Mouse (Mus musculus) liver, postnatal 0 days (tissue): ENCODE data around the gene Phf24. TPM values are rescaled to one million over a fixed set of nuclear protein-coding genes. Genes with fewer than 3 reads are reported as not detected.

Experiments
- ATAC-seq: fragments of 200-750 bp; cut with Nextera tagmentation; 2 replicates; pipeline ENCODE4 v1.8.0; 2017; ENCODE audit warnings: mild to moderate bottlenecking, moderate library complexity
- DNase-seq: peaks from one replicate; pipeline ENCODE4 v3.0.0-alpha.2; 2016
- H3K27ac ChIP-seq: fragments of 300-500 bp; sonication (generic); 2 replicates; pipeline ENCODE4 v1.5.1; 2014; ENCODE audit warnings: antibody characterized with exemption, moderate library complexity, mild to moderate bottlenecking, low read depth
- H3K27me3 ChIP-seq: fragments of 300-500 bp; sonication (generic); 2 replicates; pipeline ENCODE4 v1.6.1; 2014; ENCODE audit warnings: low read length, control low read depth, mixed read lengths; ENCODE audit not compliant: insufficient read depth
- H3K36me3 ChIP-seq: fragments of 300-500 bp; sonication (generic); replicated peaks from 2 replicates; pipeline ENCODE4 v1.6.1; 2014; ENCODE audit warnings: mild to moderate bottlenecking, control low read depth, low read length, moderate library complexity, mixed read lengths; ENCODE audit not compliant: insufficient read depth
- H3K4me1 ChIP-seq: fragments of 300-500 bp; sonication (generic); 2 replicates; pipeline ENCODE4 v1.6.1; 2014; ENCODE audit warnings: antibody characterized with exemption, mild to moderate bottlenecking, control low read depth; ENCODE audit not compliant: insufficient read depth
- H3K4me2 ChIP-seq: fragments of 300-500 bp; sonication (generic); 2 replicates; pipeline ENCODE4 v1.6.1; 2014; ENCODE audit warnings: low read depth, mild to moderate bottlenecking, low read length, moderate library complexity, mixed read lengths
- H3K4me3 ChIP-seq: fragments of 300-500 bp; sonication (generic); 2 replicates; pipeline ENCODE4 v1.5.1; 2014; ENCODE audit warnings: low read depth, low read length
- H3K9ac ChIP-seq: fragments of 300-500 bp; sonication (generic); replicated peaks from 2 replicates; pipeline ENCODE4 v1.6.1; 2014; ENCODE audit warnings: mild to moderate bottlenecking, moderate library complexity
- H3K9me3 ChIP-seq: fragments of 300-500 bp; sonication (generic); 2 replicates; pipeline ENCODE4 v1.6.1; 2016; ENCODE audit warnings: mild to moderate bottlenecking, control low read depth, low read length, mixed read lengths
- CTCF ChIP-seq: sonication (generic); IDR thresholded peaks from 2 replicates; pipeline ENCODE4 v1.5.1; 2016; ENCODE audit warnings: antibody characterized with exemption, low read depth
- EP300 ChIP-seq: IDR thresholded peaks from 2 replicates; pipeline ENCODE4 v1.6.1; 2016; ENCODE audit warnings: antibody characterized with exemption, low read depth, mild to moderate bottlenecking
- WGBS: fragments of 180-500 bp; shearing (Covaris S2); extraction: QIAGEN DNeasy Blood & Tissue Kit; methylation state at CpG from one replicate; pipeline ENCODE4 v1.1.7; 2014; ENCODE audit not compliant: insufficient replicate concordance; 5-methylcytosine and 5-hydroxymethylcytosine counted together
- polyA plus RNA-seq: library from polyadenylated mRNA; unstranded; fragments of >200 nt; fragmentation: Nextera tagmentation; extraction: Ambion mirVana; gene quantifications from 2 replicates; pipeline ENCODE4 v1.2.1, GENCODE M21; 2015

The Phf24 gene
- polyA plus RNA-seq, 1 experiment from 2014 or later, result 0.12 TPM

DNA sequence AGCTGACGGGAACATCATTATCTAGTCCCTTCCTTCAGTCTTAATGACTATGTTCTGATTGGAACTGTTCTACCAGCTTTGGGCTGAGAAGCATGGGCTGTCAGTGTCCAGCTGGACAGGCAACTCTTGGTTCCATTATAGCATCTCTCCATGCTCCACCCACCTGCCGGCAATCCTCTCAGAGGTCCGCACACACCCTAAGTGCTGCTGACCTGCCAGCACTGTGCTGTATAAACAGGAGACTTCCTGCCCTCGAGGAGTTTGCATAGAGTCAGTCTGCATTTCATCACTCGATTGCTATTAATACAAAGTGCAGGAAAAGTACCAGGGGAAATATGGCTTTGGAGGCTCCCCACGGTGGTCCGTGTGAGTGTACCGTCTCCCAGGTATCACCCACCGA is 4.3 kb downstream of the Phf24 start:
- DNase-seq, result no peak
- Histone ChIP-seq H3K4me1 (peaks cover 3% of the 10 kb centered on the region; the same call in 1 of the 2 replicates), H3K27me3 (peaks cover 30% of the 10 kb centered on the region), H3K9me3 (no peaks in the 10 kb centered on the region), H3K4me2 (no peak overlapping the region), H3K36me3 (no peaks in the 10 kb centered on the region), H3K27ac (no peak overlapping the region), H3K9ac (no peak overlapping the region), H3K4me3 (no peak overlapping the region)
- TF ChIP-seq EP300 (no peak), CTCF (no peak)
- WGBS, result 60% methylated on average over 9 of the region's 9 CpGs
- ATAC-seq, result no peak

DNA sequence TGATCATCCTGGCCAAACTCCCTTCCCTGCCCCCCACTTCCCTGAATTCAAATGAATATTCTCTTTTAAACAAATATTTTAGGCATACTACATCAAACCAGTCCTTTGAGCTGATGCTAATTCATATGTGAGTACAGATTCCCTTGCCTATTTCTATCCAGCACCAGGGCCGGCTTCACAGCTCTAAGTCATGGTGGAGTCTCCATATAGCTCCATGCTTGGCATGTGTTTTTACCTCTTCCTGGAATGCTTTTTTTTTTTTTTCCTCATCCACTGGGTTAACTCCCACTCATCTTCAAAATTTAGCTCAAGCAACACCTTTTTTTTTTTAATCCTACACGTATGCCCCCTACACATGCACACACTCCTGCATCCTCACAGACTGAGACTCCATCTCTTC is 5.1 kb downstream of the Phf24 start:
- peaks cover 3% of the 10 kb centered on the region; the same call in 1 of the 2 replicates for H3K4me1 ChIP-seq
- TF ChIP-seq EP300, result no peak
- TF ChIP-seq CTCF, result no peak
- H3K4me2 ChIP-seq, result no peak overlapping the region
- no peak overlapping the region for H3K4me3 ChIP-seq
- H3K27ac ChIP-seq, result no peak overlapping the region
- 76% methylated on average over 2 of the region's 2 CpGs for WGBS
- no peaks in the 10 kb centered on the region for H3K9me3 ChIP-seq
- DNase-seq, result no peak
- H3K27me3 ChIP-seq, result peaks cover 22% of the 10 kb centered on the region
- ATAC-seq, result no peak
- no peaks in the 10 kb centered on the region for H3K36me3 ChIP-seq
- H3K9ac ChIP-seq, result no peak overlapping the region

DNA sequence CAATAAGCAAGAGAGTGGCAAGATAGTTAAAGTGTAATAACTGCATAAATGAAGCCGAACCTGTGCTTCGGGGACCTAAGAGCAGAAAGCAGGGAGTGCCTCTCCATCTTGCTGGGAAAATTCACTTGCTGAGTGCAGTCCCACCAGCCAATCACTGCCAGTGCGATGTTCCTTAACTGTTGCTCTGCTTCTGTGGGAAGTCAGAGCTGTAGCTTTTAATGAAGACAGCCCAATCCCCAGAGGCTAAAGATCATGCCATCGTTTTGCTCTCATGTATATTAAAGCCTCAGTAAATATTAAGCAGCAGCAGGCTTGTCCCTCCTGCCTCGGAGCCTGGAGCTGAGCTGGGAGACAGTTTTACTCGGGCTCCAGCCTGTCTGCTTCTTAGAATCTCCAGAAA is 5.6 kb downstream of the Phf24 start:
- no peaks in the 10 kb centered on the region for H3K9me3 ChIP-seq
- H3K36me3 ChIP-seq, result no peaks in the 10 kb centered on the region
- TF ChIP-seq EP300 (no peak), CTCF (no peak)
- DNase-seq (no peak), ATAC-seq (no peak)
- H3K4me3 ChIP-seq, result no peak overlapping the region
- peaks cover 19% of the 10 kb centered on the region for H3K27me3 ChIP-seq
- no peak overlapping the region for H3K4me2 ChIP-seq
- no peaks in the 10 kb centered on the region for H3K4me1 ChIP-seq
- no peak overlapping the region for H3K9ac ChIP-seq
- WGBS, result 64% methylated on average over 6 of the region's 6 CpGs
- no peak overlapping the region for H3K27ac ChIP-seq

DNA sequence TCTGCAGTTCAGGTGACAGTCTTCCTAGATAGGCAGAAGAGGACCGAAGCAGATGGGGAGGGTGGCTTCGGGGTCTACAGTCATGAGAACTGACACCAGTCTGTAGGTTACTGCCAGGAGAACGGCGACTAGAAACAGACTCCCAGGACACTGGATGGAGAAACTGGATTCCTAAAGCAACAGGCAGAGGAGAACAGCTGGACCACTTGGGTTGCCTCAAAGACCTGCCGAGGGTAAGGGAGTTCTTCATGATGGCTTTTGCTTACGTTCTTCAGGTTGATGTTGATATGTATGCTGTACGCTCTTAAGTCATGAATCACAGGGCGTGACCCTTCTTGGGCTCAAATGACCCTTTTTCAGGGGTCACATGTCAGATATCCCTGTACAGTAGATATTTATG is 6.0 kb downstream of the Phf24 start:
- Histone ChIP-seq H3K4me1 (no peaks in the 10 kb centered on the region), H3K27me3 (peaks cover 16% of the 10 kb centered on the region), H3K9me3 (no peaks in the 10 kb centered on the region), H3K4me2 (no peak overlapping the region), H3K36me3 (no peaks in the 10 kb centered on the region), H3K9ac (no peak overlapping the region), H3K4me3 (no peak overlapping the region), H3K27ac (no peak overlapping the region)
- DNase-seq, result no peak
- TF ChIP-seq EP300, result no peak
- no peak for TF ChIP-seq CTCF
- WGBS, result 75% methylated on average over 8 of the region's 8 CpGs
- no peak for ATAC-seq

DNA sequence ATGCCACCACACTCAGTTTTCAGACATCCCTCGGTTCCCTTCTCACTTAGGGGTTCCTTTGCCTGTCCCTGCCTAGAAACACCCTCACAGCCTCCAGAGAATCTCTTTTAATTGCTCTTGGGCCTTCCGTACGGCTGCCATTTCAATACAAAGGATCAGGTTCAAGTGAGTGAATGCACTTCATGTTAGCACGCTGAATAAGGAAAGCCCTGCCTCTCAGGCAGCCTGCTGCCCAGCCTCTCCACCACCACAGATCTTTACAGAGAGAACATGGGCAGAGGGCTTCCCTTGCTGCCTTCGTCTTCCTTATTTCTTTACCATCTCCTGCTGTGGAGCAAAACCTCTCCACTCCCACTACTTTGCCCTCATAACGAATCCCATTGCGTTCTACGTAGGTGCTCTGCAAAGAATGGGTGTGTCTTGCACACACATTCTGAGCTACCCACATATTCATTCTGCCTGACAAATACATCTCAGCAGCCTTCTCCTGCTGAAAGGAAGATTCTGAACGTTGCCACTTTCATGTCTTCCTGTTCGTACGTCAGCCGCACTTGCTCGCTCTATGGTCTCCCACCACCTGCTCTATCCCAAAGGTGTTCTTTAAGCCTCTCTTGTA is 7.7 kb downstream of the Phf24 start:
- 71% methylated on average over 13 of the region's 13 CpGs for WGBS
- TF ChIP-seq EP300 (no peak), CTCF (no peak)
- ATAC-seq, result no peak

DNA sequence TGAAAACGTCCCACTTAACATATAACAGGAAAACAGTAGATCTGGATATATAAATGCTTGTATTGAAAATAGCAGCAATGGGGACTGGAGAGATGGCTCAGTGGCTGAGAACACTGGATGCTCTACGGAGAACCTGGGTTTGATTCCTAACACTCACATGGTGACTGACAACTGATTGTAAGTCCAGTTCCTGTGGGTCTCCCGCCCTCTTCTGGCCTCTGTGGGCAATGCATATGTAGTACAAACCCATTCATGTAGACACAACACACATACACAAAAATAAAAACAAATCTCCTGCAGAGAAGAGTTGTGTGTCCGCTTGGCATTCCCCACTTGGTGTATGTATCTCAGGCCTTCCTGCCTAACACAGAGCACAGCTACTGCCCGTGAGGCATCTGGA is 11.7 kb downstream of the Phf24 start:
- no peaks in the 10 kb centered on the region for H3K9me3 ChIP-seq
- no peak for TF ChIP-seq EP300
- TF ChIP-seq CTCF, result peak; percentile 53
- H3K4me2 ChIP-seq, result no peak overlapping the region
- no peaks in the 10 kb centered on the region for H3K36me3 ChIP-seq
- H3K9ac ChIP-seq, result no peak overlapping the region
- DNase-seq (no peak), ATAC-seq (no peak)
- H3K27me3 ChIP-seq, result no peaks in the 10 kb centered on the region
- no peak overlapping the region for H3K4me3 ChIP-seq
- 72% methylated on average over 5 of the region's 5 CpGs for WGBS
- no peaks in the 10 kb centered on the region for H3K4me1 ChIP-seq
- no peak overlapping the region for H3K27ac ChIP-seq

More for the DNA sequence above, 7.7 kb downstream of the Phf24 start:
- H3K4me1 ChIP-seq, result no peaks in the 10 kb centered on the region
- H3K27ac ChIP-seq, result no peak overlapping the region
- no peaks in the 10 kb centered on the region for H3K9me3 ChIP-seq
- no peaks in the 10 kb centered on the region for H3K27me3 ChIP-seq
- DNase-seq, result no peak
- H3K9ac ChIP-seq, result no peak overlapping the region
- H3K4me2 ChIP-seq, result no peak overlapping the region
- H3K36me3 ChIP-seq, result no peaks in the 10 kb centered on the region
- no peak overlapping the region for H3K4me3 ChIP-seq
